Mouse (Mus musculus) kidney, adult 2 months (tissue): Measurements from ENCODE around the gene Ccl20.

Experiments
- CTCF ChIP-seq: fragments of 200-500 bp; conservative IDR thresholded peaks from 2 replicates; pipeline ENCODE4 v1.5.1; 2011; ENCODE audit warnings: low read depth, mild to moderate bottlenecking, control low read depth, low read length, moderate library complexity, mixed read lengths; ENCODE audit not compliant: insufficient read depth, insufficient read length
- POLR2A ChIP-seq: fragments of 200-500 bp; IDR thresholded peaks from one replicate; pipeline ENCODE4 v1.6.1; 2011; ENCODE audit warnings: low read depth, low read length, control low read depth

DNA sequence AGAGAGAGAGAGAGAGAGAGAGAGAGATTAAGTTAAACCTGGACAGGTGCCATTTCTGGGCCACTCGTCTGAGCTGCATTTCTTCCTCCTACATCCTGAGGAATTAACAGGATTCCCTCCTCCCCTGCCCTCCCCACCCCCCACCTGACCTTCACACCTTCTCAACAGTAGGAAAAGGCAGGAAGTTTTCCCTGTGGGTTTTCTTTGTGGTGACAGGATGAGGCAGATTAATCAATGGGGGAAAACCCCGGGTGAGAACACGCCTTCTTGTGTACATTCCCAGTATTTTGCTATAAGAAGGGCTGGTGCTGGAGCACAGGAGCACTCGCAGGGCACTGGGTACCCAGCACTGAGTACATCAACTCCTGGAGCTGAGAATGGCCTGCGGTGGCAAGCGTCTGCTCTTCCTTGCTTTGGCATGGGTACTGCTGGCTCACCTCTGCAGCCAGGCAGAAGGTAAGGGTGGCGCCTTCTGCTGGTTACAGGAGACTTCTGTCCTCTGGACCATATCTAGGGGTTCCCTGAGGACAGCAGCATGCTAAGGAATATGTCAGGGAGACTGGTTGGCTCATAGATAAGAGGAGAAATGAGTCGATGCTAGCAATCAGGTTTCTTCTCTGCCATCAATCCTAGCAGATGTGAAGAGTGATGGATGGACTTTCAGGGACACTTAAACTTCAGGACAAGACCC is at the start of gene Ccl20:
- TF ChIP-seq CTCF (no peak), POLR2A (no peak)
